Mouse (Mus musculus): ENCODE measurements around the gene Srgn. TPM values are rescaled to one million over a fixed set of nuclear protein-coding genes. Genes with fewer than 3 reads are reported as not detected.
A peak's percentile ranks its signal among the peaks of the same experiment; 100 is the strongest.
"Not testable (repeated sequence)": the region's sequence is repeated elsewhere in the genome, so short reads cannot be mapped to it uniquely, and the experiment has no call there.

Srgn gene
- polyA plus RNA-seq, 1 experiment from 2014 or later: 7.5 TPM

- 88% methylated on average over 4 of the region's 4 CpGs for WGBS
- Histone ChIP-seq H3K9me3 (replicated peaks; ENCODE audit: control insufficient read depth, low read length) (no peaks in the 10 kb centered on the region), H3K4me1 (ENCODE audit: control insufficient read depth, insufficient read depth, low read length) (no peaks in the 10 kb centered on the region), H3K36me3 (ENCODE audit: control insufficient read depth, insufficient read depth, low read length) (no peaks in the 10 kb centered on the region), H3K4me2 (ENCODE audit: low read length) (no peak overlapping the region), H3K9ac (ENCODE audit: low read length) (no peak overlapping the region), H3K27ac (ENCODE audit: low read depth, low read length) (no peak overlapping the region), H3K27me3 (replicated peaks; ENCODE audit: control insufficient read depth, insufficient read depth, low read length) (peaks cover 4% of the 10 kb centered on the region; the same call in 1 of the 2 replicates), H3K4me3 (ENCODE audit: low read depth, low read length) (no peak overlapping the region)
- DNase-seq (ENCODE audit: low spot score) (no peak), ATAC-seq (no peak)
Observed at GRCm38 (mm10) chr10:62503353-62503752, 23.9 kb downstream of the Srgn start.

- ATAC-seq: no peak
- WGBS: 81% methylated on average over 7 of the region's 7 CpGs
- H3K27ac ChIP-seq (ENCODE audit: low read depth, low read length): no peak overlapping the region
Observed at GRCm38 (mm10) chr10:62501951-62502350, 25.3 kb downstream of the Srgn start.

GRCm38 (mm10) chr10:62500916-62501615 lies 26.2 kb downstream of the Srgn start:
- Histone ChIP-seq H3K36me3 (ENCODE audit: control insufficient read depth, insufficient read depth, low read length) (no peaks in the 10 kb centered on the region), H3K4me2 (ENCODE audit: low read length) (no peak overlapping the region), H3K4me3 (ENCODE audit: low read depth, low read length) (no peak overlapping the region), H3K9ac (ENCODE audit: low read length) (no peak overlapping the region), H3K4me1 (ENCODE audit: control insufficient read depth, insufficient read depth, low read length) (no peaks in the 10 kb centered on the region), H3K27me3 (replicated peaks; ENCODE audit: control insufficient read depth, insufficient read depth, low read length) (no peaks in the 10 kb centered on the region), H3K9me3 (replicated peaks; ENCODE audit: control insufficient read depth, low read length) (no peaks in the 10 kb centered on the region), H3K27ac (ENCODE audit: low read depth, low read length) (no peak overlapping the region)
- WGBS: 93% methylated on average over 9 of the region's 9 CpGs
- no peak for ATAC-seq
- DNase-seq (ENCODE audit: low spot score): no peak

More at GRCm38 (mm10) chr10:62501951-62502350, 25.3 kb downstream of the Srgn start:
- H3K9ac ChIP-seq (ENCODE audit: low read length): no peak overlapping the region
- H3K27me3 ChIP-seq (replicated peaks; ENCODE audit: control insufficient read depth, insufficient read depth, low read length): peaks cover 2% of the 10 kb centered on the region; the same call in 1 of the 2 replicates
- H3K4me2 ChIP-seq (ENCODE audit: low read length): no peak overlapping the region
- no peaks in the 10 kb centered on the region for H3K9me3 ChIP-seq (replicated peaks; ENCODE audit: control insufficient read depth, low read length)
- H3K4me3 ChIP-seq (ENCODE audit: low read depth, low read length): no peak overlapping the region
- no peaks in the 10 kb centered on the region for H3K36me3 ChIP-seq (ENCODE audit: control insufficient read depth, insufficient read depth, low read length)
- no peaks in the 10 kb centered on the region for H3K4me1 ChIP-seq (ENCODE audit: control insufficient read depth, insufficient read depth, low read length)
- no peak for DNase-seq (ENCODE audit: low spot score)

- Histone ChIP-seq H3K27ac (ENCODE audit: low read depth, low read length) (no peak overlapping the region), H3K9ac (ENCODE audit: low read length) (no peak overlapping the region), H3K36me3 (ENCODE audit: control insufficient read depth, insufficient read depth, low read length) (no peaks in the 10 kb centered on the region), H3K4me3 (ENCODE audit: low read depth, low read length) (no peak overlapping the region), H3K4me1 (ENCODE audit: control insufficient read depth, insufficient read depth, low read length) (no peaks in the 10 kb centered on the region), H3K9me3 (replicated peaks; ENCODE audit: control insufficient read depth, low read length) (no peaks in the 10 kb centered on the region), H3K4me2 (ENCODE audit: low read length) (0 out of 2 replicates have a peak overlapping the region, but pooled peaks have one; percentile 17), H3K27me3 (replicated peaks; ENCODE audit: control insufficient read depth, insufficient read depth, low read length) (no peaks in the 10 kb centered on the region)
- WGBS: 24% methylated on average over 15 of the region's 15 CpGs
- ATAC-seq: peak; percentile 57; the same call in 1 of the 2 replicates
- DNase-seq (ENCODE audit: low spot score): peak; percentile 85
Observed at GRCm38 (mm10) chr10:62500088-62500915, 26.9 kb downstream of the Srgn start.

GRCm38 (mm10) chr10:62491681-62492080 lies 35.6 kb downstream of the Srgn start:
- H3K9ac ChIP-seq (ENCODE audit: low read length); H3K4me2 ChIP-seq (ENCODE audit: low read length); H3K9me3 ChIP-seq (replicated peaks; ENCODE audit: control insufficient read depth, low read length); ATAC-seq; DNase-seq (ENCODE audit: low spot score); H3K27me3 ChIP-seq (replicated peaks; ENCODE audit: control insufficient read depth, insufficient read depth, low read length); H3K4me3 ChIP-seq (ENCODE audit: low read depth, low read length); H3K36me3 ChIP-seq (ENCODE audit: control insufficient read depth, insufficient read depth, low read length); H3K27ac ChIP-seq (ENCODE audit: low read depth, low read length); H3K4me1 ChIP-seq (ENCODE audit: control insufficient read depth, insufficient read depth, low read length): not testable (repeated sequence)
- 83% methylated on average over 3 of the region's 3 CpGs for WGBS

- ATAC-seq (no peak), DNase-seq (ENCODE audit: low spot score) (peak; percentile 72)
- 22% methylated on average over 1 of the region's 1 CpGs for WGBS
Observed at GRCm38 (mm10) chr10:62488266-62488665, 39.0 kb downstream of the Srgn start.

GRCm38 (mm10) chr10:62486618-62487415 lies 40.4 kb downstream of the Srgn start, which contains the start of gene Vps26a:
TSS of gene Vps26a (minus strand) at chr10:62486805.
- H3K4me1 ChIP-seq (ENCODE audit: control insufficient read depth, insufficient read depth, low read length): peaks cover 5% of the 10 kb centered on the region
- peak within 1 kb of the TSS; percentile 88 for H3K9ac ChIP-seq (ENCODE audit: low read length)
- H3K36me3 ChIP-seq (ENCODE audit: control insufficient read depth, insufficient read depth, low read length): no peaks in the 10 kb centered on the region
- no peaks in the 10 kb centered on the region for H3K27me3 ChIP-seq (replicated peaks; ENCODE audit: control insufficient read depth, insufficient read depth, low read length)
- peak within 1 kb of the TSS; percentile 96 for H3K4me3 ChIP-seq (ENCODE audit: low read depth, low read length)
- H3K27ac ChIP-seq (ENCODE audit: low read depth, low read length): peak within 1 kb of the TSS; percentile 72
- peak within 1 kb of the TSS; percentile 58 for H3K4me2 ChIP-seq (ENCODE audit: low read length)
- WGBS: under 1% methylated on average over 50 of the region's 59 CpGs
- peak; percentile 92 for ATAC-seq
- no peaks in the 10 kb centered on the region for H3K9me3 ChIP-seq (replicated peaks; ENCODE audit: control insufficient read depth, low read length)
- DNase-seq (ENCODE audit: low spot score): peak; percentile 99

More at GRCm38 (mm10) chr10:62488266-62488665, 39.0 kb downstream of the Srgn start:
- Histone ChIP-seq H3K9me3 (replicated peaks; ENCODE audit: control insufficient read depth, low read length) (no peaks in the 10 kb centered on the region), H3K27me3 (replicated peaks; ENCODE audit: control insufficient read depth, insufficient read depth, low read length) (no peaks in the 10 kb centered on the region), H3K4me3 (ENCODE audit: low read depth, low read length) (no peak overlapping the region), H3K36me3 (ENCODE audit: control insufficient read depth, insufficient read depth, low read length) (no peaks in the 10 kb centered on the region), H3K27ac (ENCODE audit: low read depth, low read length) (no peak overlapping the region), H3K4me2 (ENCODE audit: low read length) (no peak overlapping the region), H3K4me1 (ENCODE audit: control insufficient read depth, insufficient read depth, low read length) (peaks cover 5% of the 10 kb centered on the region), H3K9ac (ENCODE audit: low read length) (no peak overlapping the region)

- Histone ChIP-seq H3K27ac (ENCODE audit: low read depth, low read length) (peak overlapping the region; percentile 72), H3K36me3 (ENCODE audit: control insufficient read depth, insufficient read depth, low read length) (no peaks in the 10 kb centered on the region), H3K4me3 (ENCODE audit: low read depth, low read length) (peak overlapping the region; percentile 96), H3K9me3 (replicated peaks; ENCODE audit: control insufficient read depth, low read length) (no peaks in the 10 kb centered on the region), H3K4me2 (ENCODE audit: low read length) (peak overlapping the region; percentile 58), H3K4me1 (ENCODE audit: control insufficient read depth, insufficient read depth, low read length) (peaks cover 5% of the 10 kb centered on the region), H3K27me3 (replicated peaks; ENCODE audit: control insufficient read depth, insufficient read depth, low read length) (no peaks in the 10 kb centered on the region), H3K9ac (ENCODE audit: low read length) (peak overlapping the region; percentile 88)
- WGBS: under 1% methylated on average over 42 of the region's 48 CpGs
- DNase-seq (ENCODE audit: low spot score): peak; percentile 46
- ATAC-seq: peak; percentile 77; the same call in 1 of the 2 replicates
Observed at GRCm38 (mm10) chr10:62485878-62486582, 41.2 kb downstream of the Srgn start.
